Mouse (Mus musculus): ENCODE measurements at regions not wholly inside any gene's neighbourhood (a gene's known extent, or its start where the extent isn't known, plus 50 kb on each side); places are given as distances from the start of the nearest gene placed in this dataset.

GRCm38 (mm10) chr4:114665684-114666083 lies 155.8 kb upstream of the Gm12830 start:
- DNase-seq (ENCODE audit: low spot score in 2 of 2) = peak; percentile 34 to 44

GRCm38 (mm10) chr4:114666238-114666978 lies 155.1 kb upstream of the Gm12830 start:
- no peak for DNase-seq (ENCODE audit: low spot score in 2 of 2)

DNA sequence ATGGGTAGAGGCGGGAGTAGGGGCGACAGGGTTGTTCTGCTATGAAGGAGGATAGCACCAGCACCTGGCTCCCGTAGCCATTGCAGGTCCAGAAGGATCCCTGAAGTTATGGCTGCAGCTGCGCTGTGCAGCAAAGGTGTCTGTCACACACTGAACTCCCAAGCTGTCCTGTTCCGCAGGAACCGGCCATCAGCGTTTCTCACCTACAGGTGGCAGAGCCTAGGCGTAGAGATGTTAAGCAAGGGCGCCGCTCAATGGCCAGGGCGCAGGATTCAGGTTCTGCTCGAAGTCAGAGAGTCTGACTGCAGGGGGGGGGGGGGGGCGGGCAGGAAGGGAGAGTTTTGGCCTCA lies 154.6 kb upstream of the Gm12830 start:
- no peak for DNase-seq (ENCODE audit: low spot score in 2 of 2)

GRCm38 (mm10) chr4:114672096-114672720 lies 149.3 kb upstream of the Gm12830 start:
- DNase-seq (ENCODE audit: low spot score in 2 of 2) = no peak

DNA sequence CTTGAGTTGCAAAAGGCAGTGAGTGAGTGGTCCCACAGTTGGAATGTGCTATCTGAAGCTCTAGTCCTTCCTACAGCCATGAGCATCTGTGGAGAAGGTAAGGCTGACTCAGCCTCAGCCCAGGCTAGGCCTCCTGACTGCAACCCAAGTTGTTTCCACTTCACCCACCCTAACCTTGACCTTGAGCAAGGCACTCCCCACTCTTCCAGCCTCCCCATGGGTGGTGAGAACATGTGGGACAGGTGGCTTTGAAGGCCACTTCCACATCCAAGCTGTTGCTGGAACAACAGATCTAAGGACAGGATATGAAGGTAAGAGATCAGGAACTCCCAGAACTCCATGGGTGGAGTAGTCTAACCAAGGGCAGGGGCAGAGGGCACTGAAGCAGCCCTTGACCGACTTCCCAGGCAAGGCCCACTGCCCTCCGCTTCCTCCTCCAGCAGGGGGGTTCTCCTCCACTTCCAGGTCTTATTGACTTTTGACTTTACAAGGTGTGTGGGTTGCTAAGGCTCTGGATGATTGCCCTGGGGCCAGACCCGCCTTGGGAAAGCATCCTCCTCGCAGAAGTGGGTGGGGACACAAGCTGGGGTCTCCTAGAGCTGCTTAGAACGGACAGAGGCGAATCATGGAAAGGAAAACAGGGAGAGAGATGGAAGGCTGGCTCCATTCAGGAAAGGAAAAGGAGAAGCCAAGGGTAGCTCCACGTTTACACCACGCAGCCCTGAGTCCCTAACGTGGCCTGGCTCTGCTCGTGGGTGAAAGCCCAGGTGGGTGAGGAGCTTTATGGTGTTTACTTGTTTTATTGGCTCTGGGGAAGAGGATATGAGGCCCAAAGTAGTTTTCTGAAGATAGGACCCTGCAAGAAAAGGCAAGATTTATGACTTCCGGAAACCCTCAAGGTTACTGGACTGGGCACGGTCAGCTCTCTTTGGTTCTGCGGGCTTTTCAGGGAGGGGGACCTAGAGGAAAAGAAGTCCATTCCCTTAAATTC lies 144.3 kb upstream of the Gm12830 start:
- no peak for DNase-seq (ENCODE audit: low spot score in 2 of 2)

DNA sequence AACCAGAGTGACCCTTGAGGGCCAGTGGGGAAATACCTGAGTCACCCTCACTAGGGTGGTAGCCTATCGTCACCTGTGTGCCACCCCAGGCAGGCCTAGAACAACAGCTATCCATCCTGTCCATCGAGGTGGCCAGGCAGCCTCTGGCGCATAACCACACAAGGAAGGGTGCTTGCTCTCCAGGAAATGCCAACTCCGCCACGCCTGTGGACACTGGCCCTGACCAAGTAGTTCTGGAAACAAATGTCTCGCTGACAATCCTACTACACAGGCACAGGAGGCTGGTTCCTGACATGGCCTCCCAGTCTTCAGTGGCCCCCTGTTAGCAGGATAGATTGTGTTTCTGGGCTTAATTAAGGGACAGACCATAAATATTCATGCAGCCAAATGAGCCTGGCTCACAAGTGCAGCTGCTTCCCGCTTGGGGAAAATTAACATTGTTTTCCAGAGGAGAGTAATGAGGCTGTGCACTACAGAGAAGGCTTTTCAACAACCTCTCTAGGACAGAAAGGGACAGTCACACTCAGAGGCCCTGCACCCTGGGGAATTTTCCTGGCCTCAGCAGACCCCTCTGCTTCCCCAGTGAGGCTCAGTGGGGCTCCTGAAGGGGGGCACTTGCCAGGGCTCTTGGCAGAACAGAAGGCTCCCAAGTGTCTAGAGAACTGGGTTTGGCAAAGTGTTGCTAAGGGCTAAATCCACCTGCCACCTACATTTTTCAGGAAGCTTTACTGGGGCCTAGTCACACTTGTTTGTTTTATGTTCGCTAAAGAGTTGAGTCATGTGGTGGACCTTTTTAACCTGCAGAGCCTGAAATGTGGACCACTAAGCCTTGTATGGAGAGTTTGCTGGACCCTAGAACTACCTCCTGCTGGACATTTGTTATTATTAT lies 143.2 kb upstream of the Gm12830 start:
- DNase-seq (ENCODE audit: low spot score in 2 of 2) = no peak

DNA sequence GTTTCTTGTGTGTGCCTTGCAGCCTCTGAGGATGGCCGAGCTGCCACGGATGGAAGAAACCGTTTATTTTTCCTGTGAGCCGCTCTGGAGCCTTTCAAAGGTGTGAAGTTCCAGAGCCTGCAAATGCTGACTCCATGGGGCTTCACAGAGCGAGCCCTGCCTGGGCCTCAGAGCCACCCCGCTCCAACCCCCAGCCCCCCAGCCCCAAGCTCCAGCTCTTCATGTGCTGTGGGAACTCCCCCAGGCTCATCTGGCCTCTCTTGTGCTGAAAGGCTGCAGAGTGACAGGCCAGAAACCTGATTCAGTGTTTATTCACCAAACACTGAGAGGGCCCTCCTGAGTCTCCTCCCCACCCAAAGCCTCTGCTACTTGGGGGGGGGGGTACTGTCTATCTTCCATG lies 141.2 kb upstream of the Gm12830 start:
- no peak for DNase-seq (ENCODE audit: low spot score in 2 of 2)

DNA sequence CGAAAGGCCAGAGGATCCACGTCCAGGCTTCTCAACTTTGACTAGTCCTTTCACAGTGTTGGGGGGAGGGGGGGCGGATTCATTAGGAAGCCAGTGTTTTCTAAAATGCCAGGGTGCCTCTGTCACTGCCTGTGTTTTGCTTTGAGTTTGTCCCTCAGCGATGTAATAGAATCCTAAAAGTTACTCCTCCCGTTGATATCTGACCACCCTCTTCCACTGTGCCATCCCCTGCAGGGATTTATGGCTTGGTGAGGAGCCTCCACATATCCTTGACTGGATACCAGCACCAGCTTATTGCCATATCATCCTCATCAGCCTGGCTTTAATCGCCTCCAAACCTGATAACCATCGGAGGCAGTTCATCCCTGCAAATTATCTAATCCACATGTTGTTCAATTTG lies 138.6 kb upstream of the Gm12830 start:
- no peak for DNase-seq (ENCODE audit: low spot score in 2 of 2)

- no peak for DNase-seq (ENCODE audit: low spot score in 2 of 2)
Observed at GRCm38 (mm10) chr4:114683696-114684095, 137.8 kb upstream of the Gm12830 start.

DNA sequence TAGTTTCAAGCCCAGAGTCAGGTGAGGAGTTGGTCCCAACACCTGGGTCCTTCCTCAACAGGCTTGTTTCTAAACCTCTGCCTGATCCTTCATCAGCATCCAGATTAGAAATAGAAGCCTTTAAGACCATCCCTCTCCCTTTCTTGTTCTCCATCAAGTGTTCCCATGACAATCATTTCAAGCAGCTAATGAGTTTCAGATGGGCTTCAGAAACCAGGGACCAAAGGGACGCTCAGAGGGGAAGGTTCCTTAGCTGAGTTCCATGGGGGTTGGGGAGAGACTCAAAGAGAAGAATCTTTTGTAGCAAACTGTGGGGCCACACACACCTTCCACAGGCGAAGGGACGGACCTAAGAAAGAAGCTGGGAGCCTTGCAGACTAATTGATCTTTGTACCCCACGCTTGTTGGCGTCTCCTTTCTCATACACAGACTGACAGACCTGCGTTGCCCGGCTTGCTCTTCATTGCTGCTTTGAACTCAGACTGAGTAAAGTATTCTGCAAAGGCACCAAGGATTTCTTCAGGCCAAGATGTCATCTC lies 136.6 kb upstream of the Gm12830 start:
- DNase-seq (ENCODE audit: low spot score in 2 of 2) = no peak

DNA sequence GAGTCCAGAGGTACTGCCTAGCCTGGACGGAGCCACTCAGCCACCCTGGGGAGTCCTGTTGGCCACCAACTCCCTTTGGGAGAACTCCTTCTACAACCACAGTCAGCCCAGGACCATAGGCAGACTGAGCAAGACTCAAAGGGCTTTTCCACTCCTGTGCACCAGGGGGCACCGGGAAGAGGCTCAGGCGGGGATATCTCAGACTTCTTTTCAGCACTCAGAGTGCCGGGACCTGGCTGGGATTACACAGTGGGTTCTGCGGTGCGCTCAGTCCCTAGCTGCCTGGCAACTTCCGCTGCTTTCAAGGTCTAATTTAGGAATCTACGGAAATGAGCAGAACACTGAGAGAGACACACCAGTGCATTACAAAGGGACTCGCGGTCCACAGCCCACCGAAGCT lies 136.1 kb upstream of the Gm12830 start:
- DNase-seq (ENCODE audit: low spot score in 2 of 2) = no peak

DNA sequence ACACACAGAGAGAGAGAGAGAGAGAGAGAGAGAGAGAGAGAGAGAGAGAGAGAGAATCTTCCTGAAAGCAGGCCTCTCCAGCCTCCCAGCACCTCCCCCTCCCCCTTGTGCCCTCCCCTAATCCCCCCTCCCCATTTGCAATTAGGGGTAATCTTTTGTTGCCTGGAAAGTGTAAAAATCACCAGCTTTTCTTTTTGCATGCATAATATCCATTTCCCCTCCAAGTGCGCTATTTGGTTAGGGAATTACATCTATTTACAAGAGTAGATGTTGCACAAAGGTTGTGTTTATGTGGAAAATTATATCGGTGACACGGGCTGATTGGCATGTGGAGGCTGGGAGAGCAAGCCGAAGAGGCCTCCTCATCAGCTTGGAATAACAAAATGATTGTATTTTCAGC lies 135.4 kb upstream of the Gm12830 start:
- DNase-seq (ENCODE audit: low spot score in 2 of 2) = no peak

DNA sequence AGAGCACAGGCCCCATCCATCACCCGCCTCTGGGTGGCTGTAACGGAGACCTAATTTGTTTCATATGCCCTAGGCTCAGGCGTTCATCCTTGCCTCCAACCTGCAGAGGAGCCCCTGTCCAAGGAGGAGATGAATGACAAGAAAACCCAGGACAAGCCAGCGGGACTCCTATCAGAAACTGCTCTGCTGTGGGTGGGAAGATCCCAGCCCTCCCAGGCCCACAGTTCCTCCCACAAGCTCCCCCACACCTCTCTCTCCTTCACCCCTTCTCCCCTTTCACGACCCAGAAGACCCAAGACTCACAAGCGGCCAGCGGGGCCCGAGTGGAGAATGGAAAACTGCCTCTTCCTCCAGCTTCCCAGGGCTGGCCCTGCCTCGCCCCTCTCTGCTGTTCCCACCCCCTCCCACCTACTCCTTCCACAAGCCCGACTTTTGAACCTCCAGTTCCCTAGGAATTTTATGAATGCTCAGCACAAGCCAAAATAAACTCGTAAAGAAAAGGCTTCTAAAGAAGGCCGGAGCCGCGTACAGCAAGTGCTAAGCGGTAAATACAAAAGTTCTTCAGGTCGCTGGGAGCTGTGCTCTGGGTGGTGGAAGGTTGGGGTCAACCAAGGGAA lies 133.1 kb upstream of the Gm12830 start:
- DNase-seq (ENCODE audit: low spot score in 2 of 2) = no peak

GRCm38 (mm10) chr4:114688973-114689371 lies 132.6 kb upstream of the Gm12830 start:
- peak; percentile 23 to 34 for DNase-seq (ENCODE audit: low spot score in 2 of 2)

DNA sequence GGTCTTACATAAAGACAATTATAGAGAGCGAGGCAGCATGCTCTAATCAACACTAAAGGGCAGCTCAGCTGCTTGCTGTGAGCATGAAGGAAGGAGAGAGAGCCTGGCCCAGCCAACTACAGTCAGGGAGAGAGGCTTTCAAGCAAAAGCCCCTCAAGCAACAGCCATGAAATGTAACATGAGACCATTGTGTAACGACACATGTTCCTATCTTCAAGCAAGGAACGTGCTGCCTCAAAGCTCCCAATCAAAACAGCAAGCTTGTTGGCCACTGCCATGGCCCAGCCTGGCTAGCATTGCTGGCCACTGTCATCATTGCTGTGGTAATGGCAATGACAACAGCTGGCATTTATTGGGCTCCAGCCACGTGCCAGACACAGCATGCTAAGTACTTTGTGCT lies 115.9 kb upstream of the Gm12830 start:
- DNase-seq (ENCODE audit: low spot score in 2 of 2) = no peak

- DNase-seq (ENCODE audit: low spot score in 2 of 2) = no peak
Observed at GRCm38 (mm10) chr4:114710182-114710909, 111.2 kb upstream of the Gm12830 start.

GRCm38 (mm10) chr4:114711082-114711481 lies 110.4 kb upstream of the Gm12830 start:
- DNase-seq (ENCODE audit: low spot score in 2 of 2) = no peak

- DNase-seq (ENCODE audit: low spot score in 2 of 2) = no peak
Observed at GRCm38 (mm10) chr4:114712005-114712665, 109.4 kb upstream of the Gm12830 start.

- no peak for DNase-seq (ENCODE audit: low spot score in 2 of 2)
Observed at GRCm38 (mm10) chr4:114712921-114713527, 108.5 kb upstream of the Gm12830 start.

Measured in natural killer cell, adult 2 months (primary cell).